Mouse (Mus musculus) hindbrain, embryonic 15.5 days (tissue): ENCODE data around the gene Txndc12. TPM values are rescaled to one million over a fixed set of nuclear protein-coding genes. Genes with fewer than 3 reads are reported as not detected.
A peak's percentile ranks its signal among the peaks of the same experiment; 100 is the strongest.

Source experiments
- ATAC-seq: fragments of 200-750 bp; cut with Nextera tagmentation; 2 replicates; pipeline ENCODE4 v1.8.0; 2017; ENCODE audit warnings: low read depth, moderate number of reproducible peaks, moderate TSS enrichment; ENCODE audit not compliant: low FRiP score
- H3K27ac ChIP-seq: fragments of 300-500 bp; sonication (generic); replicated peaks from 2 replicates; pipeline ENCODE4 v1.5.1; 2015; ENCODE audit warnings: mild to moderate bottlenecking, inconsistent platforms
- H3K27me3 ChIP-seq: fragments of 300-500 bp; sonication (generic); 2 replicates; pipeline ENCODE4 v1.6.1; 2015; ENCODE audit warnings: control low read depth, inconsistent platforms
- H3K36me3 ChIP-seq: fragments of 300-500 bp; sonication (generic); 2 replicates; pipeline ENCODE4 v1.6.1; 2015; ENCODE audit warnings: control low read depth, inconsistent platforms
- H3K4me1 ChIP-seq: fragments of 300-500 bp; sonication (generic); replicated peaks from 2 replicates; pipeline ENCODE4 v1.6.1; 2015; ENCODE audit warnings: control low read depth, inconsistent platforms
- H3K4me2 ChIP-seq: fragments of 300-500 bp; sonication (generic); 2 replicates; pipeline ENCODE4 v1.6.1; 2015; ENCODE audit warnings: moderate library complexity, mild to moderate bottlenecking, inconsistent platforms
- H3K4me3 ChIP-seq: fragments of 300-500 bp; sonication (generic); 2 replicates; pipeline ENCODE4 v1.5.1; 2015; ENCODE audit warnings: mild to moderate bottlenecking, inconsistent platforms
- H3K9ac ChIP-seq: fragments of 300-500 bp; sonication (generic); 2 replicates; pipeline ENCODE4 v1.6.1; 2015; ENCODE audit warnings: inconsistent platforms
- H3K9me3 ChIP-seq: fragments of 300-500 bp; sonication (generic); 2 replicates; pipeline ENCODE4 v1.6.1; 2016; ENCODE audit warnings: control low read depth, inconsistent platforms
- WGBS: fragments of 180-500 bp; shearing (Covaris S2); methylation state at CpG from one replicate; pipeline ENCODE4 v1.1.7; 2015; 5-methylcytosine and 5-hydroxymethylcytosine counted together
- polyA plus RNA-seq: library from polyadenylated mRNA; unstranded; fragments of >200 nt; fragmentation: Nextera tagmentation; extraction: Ambion mirVana; gene quantifications from 2 replicates; pipeline ENCODE4 v1.2.1, GENCODE M21; 2015

Txndc12 gene
- polyA plus RNA-seq, 1 experiment from 2014 or later: 67.3 TPM

DNA sequence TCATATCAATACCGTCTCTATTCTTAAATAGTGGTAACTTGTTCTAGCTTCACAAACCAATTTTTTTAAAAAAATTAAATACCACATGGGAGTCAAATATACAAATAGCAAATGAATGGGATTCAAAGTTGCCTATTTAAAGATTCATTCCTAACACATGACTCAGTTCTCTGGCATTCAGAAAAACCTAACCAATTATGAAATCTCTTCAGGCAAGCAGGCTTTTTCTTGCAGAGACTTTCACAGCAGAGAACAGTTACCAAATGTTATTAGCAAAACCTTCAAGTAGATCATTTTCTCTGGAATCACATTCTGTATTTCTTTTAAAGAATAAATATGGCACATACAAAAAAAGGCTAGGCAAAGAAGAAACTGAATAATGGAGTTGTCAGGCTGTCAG is 3.7 kb upstream of the Txndc12 start:
- Histone ChIP-seq H3K4me2 (peak overlapping the region; percentile 15; the same call in 1 of the 2 replicates), H3K9ac (no peak overlapping the region)
- 84% methylated on average over 1 of the region's 1 CpGs for WGBS

DNA sequence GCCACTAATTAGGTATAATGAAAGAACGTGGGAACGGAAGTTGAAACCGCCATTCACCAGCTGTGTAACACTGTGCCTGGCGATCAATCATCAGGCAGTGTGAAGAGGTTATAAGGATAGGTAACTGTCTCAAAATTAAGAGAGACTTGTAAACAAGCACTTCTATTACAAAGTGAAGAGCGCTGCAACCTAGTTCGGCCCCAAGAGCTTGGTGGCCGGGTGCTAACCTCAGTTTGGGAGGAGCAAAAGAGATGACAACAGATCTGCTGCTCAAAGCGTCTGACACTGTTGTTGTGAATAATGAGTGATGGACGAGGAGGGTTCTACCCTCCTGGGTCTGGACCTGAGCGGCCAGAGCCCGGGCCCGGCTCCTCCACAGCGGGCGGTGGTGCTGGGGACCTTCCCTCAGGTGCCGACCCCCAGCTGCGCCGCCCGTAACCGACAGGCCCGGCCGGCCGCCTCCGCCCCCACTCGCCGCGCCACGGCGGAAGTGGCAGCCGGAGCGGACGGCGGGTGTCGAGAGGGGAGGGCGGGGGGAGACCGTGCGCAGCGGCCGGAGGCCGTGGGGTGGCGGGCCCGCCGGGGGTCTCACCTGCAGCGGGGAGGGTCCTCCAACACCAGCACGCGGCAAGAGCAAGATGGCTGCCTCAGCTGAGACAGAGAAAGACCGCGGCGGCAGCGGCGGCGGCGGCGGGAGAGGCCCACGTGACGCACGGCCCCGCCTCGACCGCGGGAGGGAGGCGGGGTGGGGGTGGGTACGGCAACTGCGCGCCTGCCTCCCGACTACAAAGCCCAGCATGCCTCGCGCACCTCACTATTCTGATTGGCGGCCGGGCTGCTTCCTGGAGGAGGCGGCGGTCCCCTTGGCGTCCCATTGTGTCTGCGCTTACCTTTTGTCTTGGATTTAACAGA is 1.2 kb upstream of the Txndc12 start, which contains the start of gene Btf3l4:
TSS of gene Btf3l4 (minus strand) at position 699 of the 912 bp plus-strand sequence.
- no peaks in the 10 kb centered on the region for H3K27me3 ChIP-seq
- peak within 1 kb of the TSS; percentile 91 for H3K9ac ChIP-seq
- peak within 1 kb of the TSS; percentile 58 for H3K4me3 ChIP-seq
- WGBS: under 1% methylated on average over 70 of the region's 73 CpGs
- H3K27ac ChIP-seq: peak within 1 kb of the TSS; percentile 99
- peaks cover 9% of the 10 kb centered on the region; the same call in 1 of the 2 replicates for H3K36me3 ChIP-seq
- peak within 1 kb of the TSS; percentile 86 for H3K4me2 ChIP-seq
- ATAC-seq: peak; percentile 94
- peaks cover 43% of the 10 kb centered on the region for H3K4me1 ChIP-seq
- H3K9me3 ChIP-seq: no peaks in the 10 kb centered on the region

More for the DNA sequence above, 3.7 kb upstream of the Txndc12 start:
- Histone ChIP-seq H3K27me3 (no peaks in the 10 kb centered on the region), H3K4me3 (no peak overlapping the region), H3K9me3 (no peaks in the 10 kb centered on the region), H3K36me3 (peaks cover 22% of the 10 kb centered on the region), H3K27ac (no peak overlapping the region), H3K4me1 (peaks cover 26% of the 10 kb centered on the region)
- no peak for ATAC-seq

DNA sequence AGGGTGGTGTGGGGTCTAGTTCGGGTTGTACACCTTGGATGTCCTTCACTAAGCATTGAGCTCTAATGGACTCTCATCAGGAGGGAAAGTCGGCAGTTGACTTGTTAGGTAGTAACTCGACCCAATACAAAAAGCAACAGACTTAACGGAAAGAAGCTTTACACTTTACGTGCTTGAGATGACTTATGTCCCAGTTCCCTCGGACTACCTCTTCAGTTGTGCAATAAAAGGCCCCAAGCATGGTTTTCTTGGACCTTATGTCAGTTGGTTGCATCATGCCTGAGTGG is 630 bp upstream of the Txndc12 start:
- Histone ChIP-seq H3K4me1 (peaks cover 43% of the 10 kb centered on the region), H3K4me2 (peak overlapping the region; percentile 86), H3K27me3 (no peaks in the 10 kb centered on the region), H3K27ac (peak overlapping the region; percentile 99), H3K36me3 (peaks cover 7% of the 10 kb centered on the region; the same call in 1 of the 2 replicates), H3K4me3 (peak overlapping the region; percentile 58), H3K9me3 (no peaks in the 10 kb centered on the region), H3K9ac (peak overlapping the region; percentile 91)
- no peak for ATAC-seq
- WGBS: under 1% methylated on average over 6 of the region's 6 CpGs

DNA sequence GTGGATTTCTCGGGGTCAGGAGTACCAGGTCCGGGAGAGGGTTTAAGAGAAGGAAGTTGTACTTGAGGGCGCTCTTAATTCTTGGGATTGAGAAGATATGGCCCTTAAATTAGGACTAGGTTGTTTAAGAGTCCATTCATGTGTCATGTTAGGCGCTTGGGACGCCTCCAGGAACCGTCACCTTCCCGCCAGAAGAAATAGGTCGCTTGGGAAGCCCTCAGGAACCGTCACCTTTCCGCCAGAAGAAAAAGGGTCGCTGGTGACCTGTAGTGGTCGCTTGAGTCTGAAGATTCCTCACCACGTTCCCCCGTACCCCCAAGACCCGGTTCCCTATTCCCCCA is 540 bp downstream of the Txndc12 start:
- Histone ChIP-seq H3K27me3 (no peaks in the 10 kb centered on the region), H3K9me3 (no peaks in the 10 kb centered on the region), H3K36me3 (0 out of 2 replicates have a peak, but pooled peaks cover 1% of the 10 kb centered on the region), H3K4me3 (peak overlapping the region; percentile 58), H3K4me1 (peaks cover 43% of the 10 kb centered on the region), H3K4me2 (peak overlapping the region; percentile 86), H3K9ac (peak overlapping the region; percentile 91), H3K27ac (peak overlapping the region; percentile 99)
- ATAC-seq: no peak
- under 1% methylated on average over 15 of the region's 15 CpGs for WGBS

DNA sequence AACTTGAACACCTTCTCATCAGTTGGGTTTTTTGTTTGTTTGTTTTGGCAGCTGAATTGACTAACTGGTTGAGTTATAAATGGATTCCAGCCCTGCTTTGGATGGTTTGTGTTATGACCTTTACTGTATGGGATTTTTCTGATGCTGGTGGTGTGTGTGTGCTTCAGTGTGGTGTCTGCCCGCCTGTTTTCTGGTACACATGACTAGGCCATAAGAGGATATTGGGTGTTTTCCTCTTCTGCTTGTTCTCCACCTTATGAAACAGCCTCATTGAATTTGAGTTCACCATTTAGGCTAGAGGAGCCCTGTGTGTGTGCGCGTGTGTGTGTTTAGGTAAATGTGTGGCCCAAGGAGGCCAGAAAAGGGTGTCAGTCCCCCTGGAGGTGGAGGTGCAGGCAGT is 1.1 kb downstream of the Txndc12 start:
- no peak for ATAC-seq
- Histone ChIP-seq H3K27ac (peak overlapping the region; percentile 99; the same call in 1 of the 2 replicates), H3K36me3 (no peaks in the 10 kb centered on the region), H3K9me3 (no peaks in the 10 kb centered on the region), H3K27me3 (no peaks in the 10 kb centered on the region), H3K4me1 (peaks cover 43% of the 10 kb centered on the region), H3K9ac (peak overlapping the region; percentile 91), H3K4me2 (peak overlapping the region; percentile 86), H3K4me3 (peak overlapping the region; percentile 58)
- WGBS: 61% methylated on average over 3 of the region's 3 CpGs

DNA sequence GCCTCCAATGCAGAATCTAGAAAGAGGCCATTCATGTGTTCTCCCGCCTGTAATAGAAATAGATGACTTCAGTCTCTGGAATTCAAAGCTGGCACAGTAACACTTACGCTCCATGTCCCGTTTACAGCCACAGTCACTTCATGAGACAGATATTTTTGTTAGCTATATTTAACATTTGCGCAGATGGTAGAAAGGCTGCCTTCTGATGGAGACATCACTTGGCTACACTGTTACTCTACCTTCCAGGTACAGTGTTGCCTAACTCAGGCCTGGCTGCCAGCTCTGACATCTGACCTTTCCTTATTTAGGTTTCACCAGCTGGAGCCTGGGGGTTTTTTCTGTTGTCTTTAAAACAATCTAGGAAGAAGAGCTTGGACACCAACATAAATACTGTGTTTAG is 3.6 kb downstream of the Txndc12 start:
- H3K27me3 ChIP-seq: no peaks in the 10 kb centered on the region
- H3K9me3 ChIP-seq: no peaks in the 10 kb centered on the region
- WGBS: 89% methylated on average over 4 of the region's 4 CpGs
- no peak overlapping the region for H3K27ac ChIP-seq
- H3K9ac ChIP-seq: no peak overlapping the region
- H3K4me1 ChIP-seq: peaks cover 24% of the 10 kb centered on the region
- no peak overlapping the region for H3K4me2 ChIP-seq
- ATAC-seq: no peak
- no peak overlapping the region for H3K4me3 ChIP-seq
- no peaks in the 10 kb centered on the region for H3K36me3 ChIP-seq

DNA sequence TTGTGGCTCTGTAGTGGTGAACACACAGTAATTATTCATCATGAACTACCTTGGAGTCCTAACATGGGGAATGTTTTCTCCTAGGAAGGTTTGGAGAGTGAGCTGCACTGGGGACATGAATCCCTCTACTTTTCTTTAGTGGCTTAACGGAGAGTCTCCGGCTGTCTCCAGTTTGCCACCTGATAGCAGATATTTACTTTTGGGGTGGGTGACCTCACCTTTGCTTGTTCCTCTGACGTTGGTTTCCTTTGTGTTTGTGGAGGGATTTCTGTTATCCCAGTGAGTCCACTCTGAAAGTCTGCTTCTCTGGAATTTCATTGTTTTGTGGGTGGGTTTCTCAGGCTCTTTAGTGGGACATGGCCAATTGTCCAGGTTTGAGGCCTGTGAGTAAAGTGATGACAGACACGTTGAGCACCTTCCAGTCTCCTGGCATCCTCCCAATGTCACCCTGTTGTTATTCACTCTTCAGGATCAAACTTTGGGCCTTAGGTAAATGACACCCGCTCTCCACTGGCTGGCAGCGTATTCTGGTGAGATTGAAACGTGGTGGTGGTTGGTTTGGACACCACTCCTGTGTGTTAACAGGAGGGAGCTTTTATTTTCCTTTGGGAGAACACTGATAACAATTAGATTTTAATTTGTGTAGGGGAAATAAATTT is 7.6 kb downstream of the Txndc12 start:
- Histone ChIP-seq H3K9me3 (no peaks in the 10 kb centered on the region), H3K36me3 (no peaks in the 10 kb centered on the region), H3K4me1 (peaks cover 6% of the 10 kb centered on the region), H3K27ac (no peak overlapping the region), H3K9ac (no peak overlapping the region), H3K27me3 (no peaks in the 10 kb centered on the region), H3K4me3 (no peak overlapping the region), H3K4me2 (no peak overlapping the region)
- WGBS: 90% methylated on average over 7 of the region's 7 CpGs
- ATAC-seq: no peak

DNA sequence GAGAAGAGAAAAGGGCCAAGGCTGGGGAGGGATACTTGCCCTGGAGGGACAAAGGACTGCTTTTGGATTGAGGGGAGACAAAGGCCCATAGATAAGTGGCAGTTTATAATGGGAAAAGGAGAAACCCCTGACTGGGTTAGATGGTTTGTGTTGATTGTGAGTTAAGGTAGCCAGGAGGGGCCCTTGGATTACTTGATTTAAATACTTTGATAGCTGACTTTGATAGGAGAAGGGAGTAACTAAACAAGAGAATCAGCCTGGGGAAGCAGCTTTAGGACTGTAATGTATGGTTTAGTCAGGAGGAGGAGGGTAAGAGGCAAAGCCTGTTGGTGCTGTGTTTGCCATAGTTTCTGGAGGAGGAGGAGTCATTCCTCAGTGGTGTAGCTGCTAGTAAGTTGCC is 8.9 kb downstream of the Txndc12 start:
- no peaks in the 10 kb centered on the region for H3K36me3 ChIP-seq
- no peaks in the 10 kb centered on the region for H3K27me3 ChIP-seq
- no peak overlapping the region for H3K27ac ChIP-seq
- H3K9me3 ChIP-seq: no peaks in the 10 kb centered on the region
- H3K4me3 ChIP-seq: no peak overlapping the region
- no peak for ATAC-seq
- no peak overlapping the region for H3K4me2 ChIP-seq
- no peak overlapping the region for H3K9ac ChIP-seq
- H3K4me1 ChIP-seq: peaks cover 6% of the 10 kb centered on the region

DNA sequence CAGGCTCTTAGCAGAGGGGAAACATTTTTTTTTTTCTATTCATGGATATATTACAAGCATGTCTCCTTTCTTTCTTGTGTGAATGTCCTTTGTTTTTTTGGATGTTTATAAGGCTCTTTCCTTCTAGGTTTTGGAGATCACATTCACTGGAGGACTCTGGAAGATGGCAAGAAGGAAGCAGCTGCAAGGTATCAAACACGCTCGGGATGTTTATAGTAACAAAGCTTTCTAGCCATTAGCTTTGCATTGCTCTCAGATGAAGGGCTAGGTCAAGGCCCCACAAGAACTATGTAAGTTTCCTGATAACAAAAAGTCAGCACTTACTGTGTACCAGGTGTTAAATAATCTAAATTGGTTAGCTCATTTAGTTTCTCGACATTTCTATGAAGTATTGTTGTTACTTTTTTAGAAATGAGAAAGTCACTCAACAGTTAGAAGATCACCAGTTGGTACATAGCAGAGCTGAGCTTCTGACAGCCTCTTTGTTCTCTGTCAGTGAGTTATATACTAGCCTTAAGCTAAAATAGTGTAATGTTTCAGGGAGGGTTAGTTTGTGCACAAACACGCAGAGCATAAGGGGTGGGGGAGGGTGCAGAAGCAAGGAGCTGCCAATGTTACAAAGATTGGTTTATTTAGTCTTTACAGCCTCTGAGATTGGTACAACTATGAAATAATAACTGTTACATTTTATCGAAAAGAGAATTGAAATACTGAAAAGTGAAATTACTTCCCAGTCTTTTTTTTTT is 11.6 kb downstream of the Txndc12 start:
- Histone ChIP-seq H3K27ac (no peak overlapping the region), H3K27me3 (no peaks in the 10 kb centered on the region), H3K36me3 (peaks cover 6% of the 10 kb centered on the region), H3K4me3 (no peak overlapping the region), H3K4me2 (no peak overlapping the region), H3K9me3 (no peaks in the 10 kb centered on the region), H3K9ac (no peak overlapping the region), H3K4me1 (peaks cover 27% of the 10 kb centered on the region)
- ATAC-seq: no peak
- WGBS: 93% methylated on average over 5 of the region's 5 CpGs

DNA sequence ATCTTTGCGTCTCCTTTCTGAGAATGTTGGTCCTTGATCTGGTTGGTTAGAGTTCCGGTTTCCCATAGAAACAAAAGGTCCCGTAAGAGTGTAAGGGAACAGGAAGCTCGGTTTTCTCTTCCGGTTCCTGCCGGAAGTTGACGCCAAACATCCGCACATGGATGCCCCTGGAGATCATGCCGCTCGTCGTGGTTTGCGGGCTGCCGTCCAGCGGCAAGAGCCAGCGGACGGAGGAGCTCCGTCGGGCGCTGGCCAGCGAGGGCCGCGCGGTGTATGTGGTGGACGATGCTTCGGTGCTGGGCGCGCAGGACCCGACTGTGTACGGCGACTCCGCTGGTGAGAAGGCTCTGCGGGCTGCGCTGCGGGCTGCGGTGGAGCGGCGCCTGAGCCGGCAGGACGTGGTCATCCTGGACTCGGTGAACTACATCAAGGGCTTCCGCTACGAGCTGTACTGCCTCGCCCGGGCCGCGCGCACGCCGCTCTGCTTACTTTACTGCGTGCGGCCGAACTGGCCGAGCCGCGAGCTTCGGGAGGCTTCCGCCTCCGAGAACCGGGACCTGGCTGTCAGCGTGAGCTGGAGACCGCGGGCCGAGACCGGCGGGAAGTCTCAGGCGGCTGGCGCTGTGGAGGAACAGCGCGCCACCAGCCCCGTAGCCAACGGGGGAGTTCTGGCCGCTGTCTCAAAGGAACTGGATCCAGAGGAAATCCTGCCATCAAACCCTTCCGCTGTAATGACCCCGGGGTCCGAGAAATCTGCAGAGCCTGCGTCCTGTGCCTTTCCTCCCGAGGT is 13.5 kb downstream of the Txndc12 start, which contains the start of gene Kti12:
TSS of gene Kti12 (plus strand) at position 71 of the 790 bp plus-strand sequence.
- peak; percentile 91 for ATAC-seq
- Histone ChIP-seq H3K36me3 (peaks cover 10% of the 10 kb centered on the region), H3K4me3 (peak within 1 kb of the TSS; percentile 85), H3K9ac (peak within 1 kb of the TSS; percentile 84), H3K27me3 (no peaks in the 10 kb centered on the region), H3K4me1 (peaks cover 32% of the 10 kb centered on the region), H3K9me3 (no peaks in the 10 kb centered on the region), H3K4me2 (peak within 1 kb of the TSS; percentile 97), H3K27ac (peak within 1 kb of the TSS; percentile 84)
- WGBS: under 1% methylated on average over 76 of the region's 77 CpGs

DNA sequence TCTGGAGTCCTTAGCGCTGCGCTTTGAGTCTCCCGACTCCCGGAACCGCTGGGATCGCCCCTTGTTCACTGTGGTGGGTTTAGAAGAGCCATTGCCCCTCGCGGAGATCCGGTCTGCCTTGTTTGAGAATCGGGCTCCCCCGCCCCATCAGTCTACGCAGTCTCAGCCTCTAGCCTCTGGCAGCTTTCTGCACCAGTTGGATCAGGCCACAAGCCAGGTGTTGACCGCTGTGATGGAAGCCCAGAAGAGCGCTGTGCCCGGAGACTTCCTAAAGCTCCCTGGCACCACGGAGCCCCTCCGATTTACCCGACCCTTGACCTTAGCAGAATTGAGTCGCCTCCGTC is 14.1 kb downstream of the Txndc12 start, which contains the start of gene A730015C16Rik:
TSS of gene A730015C16Rik (minus strand) at position 115 of the 344 bp plus-strand sequence.
- Histone ChIP-seq H3K4me1 (peaks cover 32% of the 10 kb centered on the region), H3K9me3 (no peaks in the 10 kb centered on the region), H3K36me3 (peaks cover 15% of the 10 kb centered on the region), H3K9ac (peak within 1 kb of the TSS; percentile 84), H3K4me3 (peak within 1 kb of the TSS; percentile 85), H3K27me3 (no peaks in the 10 kb centered on the region), H3K4me2 (peak within 1 kb of the TSS; percentile 97), H3K27ac (peak within 1 kb of the TSS; percentile 84)
- peak; percentile 29; the same call in 1 of the 2 replicates for ATAC-seq
- 9% methylated on average over 20 of the region's 20 CpGs for WGBS
